Mouse (Mus musculus) cerebellum, adult 2 months (tissue): ENCODE data around the gene Grb2.

Source experiments
- CTCF ChIP-seq: fragments of 200-500 bp; IDR thresholded peaks from 2 replicates; pipeline ENCODE4 v1.5.1; 2011; ENCODE audit warnings: low read depth, mild to moderate bottlenecking, control low read depth, low read length, moderate library complexity, borderline replicate concordance; ENCODE audit not compliant: insufficient read depth
- POLR2A ChIP-seq: fragments of 200-500 bp; IDR thresholded peaks from 2 replicates; pipeline ENCODE4 v1.6.1; 2011; ENCODE audit warnings: low read length, control low read depth, borderline replicate concordance; ENCODE audit not compliant: insufficient read depth

- TF ChIP-seq POLR2A (no peak), CTCF (no peak)
Measured at GRCm38 (mm10) chr11:115686369-115686768, 22.0 kb downstream of the Grb2 start.
